8 mouse cellular contexts compared by ENCODE assay signal in genomic region chr6:31525231-31525900, GRCm38 (mm10). TPM values are rescaled to one million over a fixed set of nuclear protein-coding genes. Genes with fewer than 3 reads are reported as not detected.
DNase-seq lines count a peak whose midpoint lies in the region; ATAC-seq and TF ChIP-seq lines count a peak whose summit lies in the region.

No protein-coding gene starts in this region.

- H3K36me3 ChIP-seq in testis, adult 2 months (ENCODE audit: control insufficient read depth, insufficient read depth, low read length): no peaks in the 10 kb centered on the region
- peaks cover 62% of the 10 kb centered on the region for H3K36me3 ChIP-seq in forebrain, embryonic 13.5 days (ENCODE audit: poor library complexity, severe bottlenecking)
- H3K36me3 ChIP-seq in intestine, embryonic 16.5 days (ENCODE audit: control insufficient read depth, insufficient read depth, low read length): peaks cover 4% of the 10 kb centered on the region
- peaks cover 64% of the 10 kb centered on the region for H3K36me3 ChIP-seq in liver, embryonic 13.5 days
- peaks cover 58% of the 10 kb centered on the region for H3K36me3 ChIP-seq in neural tube, embryonic 13.5 days

- no peak for DNase-seq in testis, postnatal 14 days (ENCODE audit: low spot score)
- peak; percentile 54 for DNase-seq in c-Kit-negative CD71-positive TER-119-positive erythroid progenitor cells, embryonic 14.5 days (ENCODE audit: low read depth, low spot score)
- peak; percentile 53 for DNase-seq in liver, embryonic 13.5 days
- peak; percentile 62 for DNase-seq in yolk sac, embryonic 10.5 days (ENCODE audit: low spot score)

- no peak overlapping the region for H3K9ac ChIP-seq in forebrain, embryonic 13.5 days
- H3K9ac ChIP-seq in intestine, embryonic 16.5 days (ENCODE audit: low read depth, low read length): no peak overlapping the region
- no peak overlapping the region for H3K9ac ChIP-seq in liver, embryonic 13.5 days
- no peak overlapping the region for H3K9ac ChIP-seq in neural tube, embryonic 13.5 days

- H3K27ac ChIP-seq in testis, adult 2 months (ENCODE audit: control insufficient read depth, insufficient read depth, low read depth, low read length): no peak overlapping the region
- no peak overlapping the region for H3K27ac ChIP-seq in forebrain, embryonic 13.5 days
- H3K27ac ChIP-seq in intestine, embryonic 16.5 days (ENCODE audit: low read length): no peak overlapping the region
- no peak overlapping the region for H3K27ac ChIP-seq in liver, embryonic 13.5 days
- no peak overlapping the region for H3K27ac ChIP-seq in neural tube, embryonic 13.5 days (replicated peaks)

- H3K27me3 ChIP-seq in testis, adult 2 months (ENCODE audit: control insufficient read depth, insufficient read depth, low read length): no peaks in the 10 kb centered on the region
- H3K27me3 ChIP-seq in forebrain, embryonic 13.5 days: no peaks in the 10 kb centered on the region
- H3K27me3 ChIP-seq in intestine, embryonic 16.5 days (replicated peaks; ENCODE audit: control insufficient read depth, insufficient read depth, low read length): no peaks in the 10 kb centered on the region
- no peaks in the 10 kb centered on the region for H3K27me3 ChIP-seq in liver, embryonic 13.5 days
- no peaks in the 10 kb centered on the region for H3K27me3 ChIP-seq in neural tube, embryonic 13.5 days

- H3K4me3 ChIP-seq in testis, adult 2 months (ENCODE audit: control insufficient read depth, low read depth, low read length): no peak overlapping the region
- H3K4me3 ChIP-seq in forebrain, embryonic 13.5 days: no peak overlapping the region
- no peak overlapping the region for H3K4me3 ChIP-seq in intestine, embryonic 16.5 days (ENCODE audit: low read length)
- H3K4me3 ChIP-seq in liver, embryonic 13.5 days (replicated peaks): no peak overlapping the region
- H3K4me3 ChIP-seq in neural tube, embryonic 13.5 days: no peak overlapping the region

- no peak for TF ChIP-seq POLR2A in testis, adult 2 months (IDR thresholded peaks at IDR 0.05; ENCODE audit: control insufficient read depth, low read depth, low read length)

- peak; percentile 81; the same call in 1 of the 2 replicates for TF ChIP-seq CTCF in testis, adult 2 months (IDR thresholded peaks at IDR 0.05; ENCODE audit: control insufficient read depth, insufficient read depth, insufficient replicate concordance, low read depth, low read length)

- 71% methylated on average over 6 of the region's 6 CpGs for WGBS in forebrain, embryonic 13.5 days
- 71% methylated on average over 6 of the region's 6 CpGs for WGBS in intestine, embryonic 16.5 days
- 65% methylated on average over 6 of the region's 6 CpGs for WGBS in liver, embryonic 13.5 days (ENCODE audit: insufficient replicate concordance)
- WGBS in neural tube, embryonic 13.5 days: 68% methylated on average over 6 of the region's 6 CpGs

- no peaks in the 10 kb centered on the region for H3K9me3 ChIP-seq in forebrain, embryonic 13.5 days (replicated peaks)
- no peaks in the 10 kb centered on the region for H3K9me3 ChIP-seq in intestine, embryonic 16.5 days (ENCODE audit: control insufficient read depth, low read length)
- H3K9me3 ChIP-seq in liver, embryonic 13.5 days (replicated peaks): no peaks in the 10 kb centered on the region
- no peaks in the 10 kb centered on the region for H3K9me3 ChIP-seq in neural tube, embryonic 13.5 days

- no peaks in the 10 kb centered on the region for H3K4me1 ChIP-seq in testis, adult 2 months (ENCODE audit: control insufficient read depth, insufficient read depth, low read length)
- 0 out of 2 replicates have a peak, but pooled peaks cover 3% of the 10 kb centered on the region for H3K4me1 ChIP-seq in forebrain, embryonic 13.5 days
- 0 out of 2 replicates have a peak, but pooled peaks cover 4% of the 10 kb centered on the region for H3K4me1 ChIP-seq in intestine, embryonic 16.5 days (ENCODE audit: control insufficient read depth, insufficient read depth, low read length)
- peaks cover 11% of the 10 kb centered on the region for H3K4me1 ChIP-seq in liver, embryonic 13.5 days (replicated peaks)
- H3K4me1 ChIP-seq in neural tube, embryonic 13.5 days (replicated peaks): peaks cover 10% of the 10 kb centered on the region

- H3K4me2 ChIP-seq in forebrain, embryonic 13.5 days: no peak overlapping the region
- H3K4me2 ChIP-seq in intestine, embryonic 16.5 days (ENCODE audit: low read depth, low read length): no peak overlapping the region
- H3K4me2 ChIP-seq in liver, embryonic 13.5 days: no peak overlapping the region
- H3K4me2 ChIP-seq in neural tube, embryonic 13.5 days: no peak overlapping the region

- ATAC-seq in forebrain, embryonic 13.5 days: peak; percentile 73
- peak; percentile 29 for ATAC-seq in intestine, embryonic 16.5 days
- peak; percentile 46 for ATAC-seq in liver, embryonic 13.5 days (ENCODE audit: low read depth)
- ATAC-seq in neural tube, embryonic 13.5 days (ENCODE audit: low read depth): peak; percentile 66; the same call in 1 of the 2 replicates

RNA-seq across cellular contexts. Expression of gene Podxl, which starts 38.4 kb away (rescaled TPM):
- 2.1 and 2.2 TPM in 2 replicates for polyA plus RNA-seq in testis, adult 2 months (2012; rRNA removed)
- 13.2 and 15.9 TPM in 2 replicates for polyA plus RNA-seq in forebrain, embryonic 13.5 days (2015; fragmentation: Nextera tagmentation; extraction: Ambion mirVana)
- polyA plus RNA-seq in intestine, embryonic 16.5 days (2015; fragmentation: Nextera tagmentation; extraction: Ambion mirVana): 36.2 and 47.4 TPM in 2 replicates
- polyA plus RNA-seq in liver, embryonic 13.5 days (2015; fragmentation: Nextera tagmentation; extraction: Ambion mirVana): 10.9 and 13.5 TPM in 2 replicates
- polyA plus RNA-seq in neural tube, embryonic 13.5 days (2015; fragmentation: Nextera tagmentation; extraction: Ambion mirVana): 14.8 and 15.3 TPM in 2 replicates
